Mouse (Mus musculus): ENCODE results near the gene Jun.

DNA sequence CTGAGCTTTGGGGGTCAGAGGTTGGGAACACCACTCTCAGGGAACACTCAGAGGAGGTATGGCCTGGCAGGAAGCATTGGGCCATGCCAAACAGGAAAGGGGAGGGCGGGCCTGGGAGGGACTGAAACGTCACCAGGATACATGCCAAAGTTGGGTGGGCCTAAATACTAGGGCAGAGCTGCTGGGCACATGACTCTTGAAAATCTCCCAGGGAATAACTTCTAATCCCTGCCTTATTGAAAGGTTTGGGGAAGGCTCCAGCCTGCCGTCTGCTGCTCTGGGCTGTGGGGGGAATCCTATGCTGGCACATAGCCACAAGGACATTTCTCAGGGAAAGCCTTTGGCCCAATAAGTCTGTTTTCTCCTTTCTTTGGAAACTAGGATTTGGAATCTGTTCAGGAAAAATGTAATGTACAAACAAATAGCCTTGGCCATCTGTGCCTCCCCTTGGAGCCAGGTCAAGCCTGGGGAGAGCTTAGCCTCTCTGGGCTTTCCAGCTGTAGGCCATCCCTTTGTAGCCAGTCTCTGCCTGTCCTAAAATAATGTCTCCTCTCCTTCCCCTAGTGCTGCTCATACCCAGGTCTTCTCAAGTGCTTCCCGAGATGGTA is 30.6 kb upstream of the Jun start:
- no peak for TF ChIP-seq GATA1 (IDR thresholded peaks at IDR 0.05; ENCODE audit: low read length)
- no peak for TF ChIP-seq TAL1 (IDR thresholded peaks at IDR 0.05; ENCODE audit: low read length)
